Mouse (Mus musculus) erythroblast, adult 5-6 weeks (primary cell): ENCODE measurements around the gene Gpr183. TPM values are rescaled to one million over a fixed set of nuclear protein-coding genes. Genes with fewer than 3 reads are reported as not detected.

Source experiments
- ATAC-seq: replicated peaks from 2 replicates; pipeline ENCODE4 v1.8.0; 2016; ENCODE audit warnings: moderate number of reproducible peaks, mild to moderate bottlenecking, moderate TSS enrichment, inconsistent platforms; ENCODE audit not compliant: poor library complexity, low FRiP score, severe bottlenecking
- total RNA-seq, 2 experiments: library from RNA; stranded (forward) in 1 of 2; stranded (reverse) in 1 of 2; fragments of 150-400 nt in 1 of 2; fragments of 200-764, 138-1000 nt in 1 of 2; gene quantifications; 2 replicates each; pipeline versions ENCODE4 v1.2.3 to v1.2.4; 2015 to 2017; ENCODE audit warnings: low replicate concordance in 2 of 2

The Gpr183 gene
- total RNA-seq, 2 experiments from 2014 or later, result 0.19 to 2.3 TPM

GRCm38 (mm10) chr14:121915143-121915542 lies 49.9 kb downstream of the Gpr183 start:
- no peak for ATAC-seq

- ATAC-seq, result no peak
Observed at GRCm38 (mm10) chr14:121912501-121912900, 52.5 kb downstream of the Gpr183 start.

GRCm38 (mm10) chr14:121909868-121910267 lies 55.1 kb downstream of the Gpr183 start:
- ATAC-seq, result no peak

GRCm38 (mm10) chr14:121906992-121907681 lies 57.9 kb downstream of the Gpr183 start:
- peak; percentile 82 for ATAC-seq

- 0 out of 2 replicates have a peak, but pooled peaks have one; percentile 19 for ATAC-seq
Observed at GRCm38 (mm10) chr14:121906341-121906991, 58.5 kb downstream of the Gpr183 start.

- no peak for ATAC-seq
Observed at GRCm38 (mm10) chr14:121904754-121905153, 60.2 kb downstream of the Gpr183 start.

GRCm38 (mm10) chr14:121903381-121903876 lies 61.6 kb downstream of the Gpr183 start:
- ATAC-seq, result no peak

Other genes starting within 250 kb of the Gpr183 start
- 0.19 and 4.8 TPM in 2 replicates for gene Dock9, start 167.4 kb downstream of the Gpr183 start, total RNA-seq (2015; ENCODE audit: low replicate concordance)
- 1.1 and 1.5 TPM in 2 replicates for gene Dock9, start 167.4 kb downstream of the Gpr183 start, total RNA-seq (2017; ENCODE audit: low replicate concordance)
- 4.6 and 5.8 TPM in 2 replicates for gene Ubac2, start 86.6 kb downstream of the Gpr183 start, total RNA-seq (2015; ENCODE audit: low replicate concordance)
- 3.9 and 7.7 TPM in 2 replicates for gene Ubac2, start 86.6 kb downstream of the Gpr183 start, total RNA-seq (2017; ENCODE audit: low replicate concordance)
- gene Gpr18, start 49.4 kb downstream of the Gpr183 start, total RNA-seq (2015; ENCODE audit: low replicate concordance), result 0.63 TPM in 1 of 2 replicates, not detected in the other
- 0.42 and 0.51 TPM in 2 replicates for gene Gpr18, start 49.4 kb downstream of the Gpr183 start, total RNA-seq (2017; ENCODE audit: low replicate concordance)
- gene Timm8a2, start 69.5 kb upstream of the Gpr183 start, total RNA-seq (2015; ENCODE audit: low replicate concordance), result not detected in 2 replicates
- gene Timm8a2, start 69.5 kb upstream of the Gpr183 start, total RNA-seq (2017; ENCODE audit: low replicate concordance), result not detected in 2 replicates
- 26.7 and 34.9 TPM in 2 replicates for gene Tm9sf2, start 141.8 kb upstream of the Gpr183 start, total RNA-seq (2015; ENCODE audit: low replicate concordance)
- gene Tm9sf2, start 141.8 kb upstream of the Gpr183 start, total RNA-seq (2017; ENCODE audit: low replicate concordance), result 28.7 and 35.7 TPM in 2 replicates
- gene Clybl, start 216.5 kb upstream of the Gpr183 start, total RNA-seq (2015; ENCODE audit: low replicate concordance), result 11.1 and 24.4 TPM in 2 replicates
- gene Clybl, start 216.5 kb upstream of the Gpr183 start, total RNA-seq (2017; ENCODE audit: low replicate concordance), result 2.6 and 6.8 TPM in 2 replicates